Mouse (Mus musculus) heart, embryonic 14.5 days (tissue): Measurements from ENCODE around the gene Olfr872. TPM values are rescaled to one million over a fixed set of nuclear protein-coding genes. Genes with fewer than 3 reads are reported as not detected.
"Not testable (repeated sequence)": the region's sequence is repeated elsewhere in the genome, so short reads cannot be mapped to it uniquely, and the experiment has no call there.

Experiments
- ATAC-seq: fragments of 200-750 bp; cut with Nextera tagmentation; 2 replicates; pipeline ENCODE4 v1.8.0; 2017; ENCODE audit warnings: low read depth, moderate TSS enrichment; ENCODE audit not compliant: insufficient number of reproducible peaks, insufficient read depth, low FRiP score
- H3K27ac ChIP-seq, 2 experiments: fragments of 200-500 bp in 1 of 2; fragments of 300-500 bp in 1 of 2; sonication (generic) in 1 of 2; replicated peaks in 1 of 2; 2 replicates each; pipeline ENCODE4 v1.5.1; 2012 to 2014; ENCODE audit warnings: low read depth in 2 of 2, low read length in 2 of 2, control low read depth in 1 of 2, mild to moderate bottlenecking in 1 of 2, mixed read lengths in 1 of 2; ENCODE audit not compliant: control insufficient read depth in 1 of 2, insufficient read depth in 1 of 2
- H3K27me3 ChIP-seq: fragments of 300-500 bp; sonication (generic); 2 replicates; pipeline ENCODE4 v1.6.1; 2014; ENCODE audit warnings: mild to moderate bottlenecking, low read length, control low read depth; ENCODE audit not compliant: control insufficient read depth, insufficient read depth
- H3K36me3 ChIP-seq: fragments of 300-500 bp; sonication (generic); 2 replicates; pipeline ENCODE4 v1.6.1; 2014; ENCODE audit warnings: mild to moderate bottlenecking, control low read depth, low read length, mixed read lengths; ENCODE audit not compliant: control insufficient read depth, insufficient read depth
- H3K4me1 ChIP-seq, 2 experiments: fragments of 200-500 bp in 1 of 2; fragments of 300-500 bp in 1 of 2; sonication (generic) in 1 of 2; 2 replicates each; pipeline ENCODE4 v1.6.1; 2012 to 2014; ENCODE audit warnings: low read length in 2 of 2, control low read depth in 1 of 2, mixed read lengths in 1 of 2; ENCODE audit not compliant: control insufficient read depth in 2 of 2, insufficient read depth in 2 of 2
- H3K4me2 ChIP-seq: fragments of 300-500 bp; sonication (generic); 2 replicates; pipeline ENCODE4 v1.6.1; 2014; ENCODE audit warnings: mild to moderate bottlenecking, low read length
- H3K4me3 ChIP-seq, 2 experiments: fragments of 200-500 bp in 1 of 2; fragments of 300-500 bp in 1 of 2; sonication (generic) in 1 of 2; 2 replicates each; pipeline ENCODE4 v1.5.1; 2012 to 2014; ENCODE audit warnings: low read length in 2 of 2, mild to moderate bottlenecking in 2 of 2, control low read depth in 1 of 2, low read depth in 1 of 2, moderate library complexity in 1 of 2; ENCODE audit not compliant: control insufficient read depth in 1 of 2, insufficient read depth in 1 of 2
- H3K9ac ChIP-seq: fragments of 300-500 bp; sonication (generic); 2 replicates; pipeline ENCODE4 v1.6.1; 2014; ENCODE audit warnings: mild to moderate bottlenecking, low read length
- H3K9me3 ChIP-seq: fragments of 300-500 bp; sonication (generic); 2 replicates; pipeline ENCODE4 v1.6.1; 2016; ENCODE audit warnings: low read length, control low read depth; ENCODE audit not compliant: control insufficient read depth
- WGBS: fragments of 180-500 bp; shearing (Covaris S2); extraction: QIAGEN DNeasy Blood & Tissue Kit; methylation state at CpG from one replicate; pipeline ENCODE4 v1.1.7; 2014; 5-methylcytosine and 5-hydroxymethylcytosine counted together
- polyA plus RNA-seq: library from polyadenylated mRNA; unstranded; fragments of >200 nt; fragmentation: Nextera tagmentation; extraction: Ambion mirVana; gene quantifications from 2 replicates; pipeline ENCODE4 v1.2.1, GENCODE M21; 2014

Olfr872 gene
- polyA plus RNA-seq: not detected in 2 replicates

- Histone ChIP-seq H3K9me3 (no peaks in the 10 kb centered on the region; the same call in 1 of the 2 replicates), H3K9ac (no peak within 1 kb of the TSS), H3K4me3 (no peak within 1 kb of the TSS), H3K4me2 (no peak within 1 kb of the TSS), H3K36me3 (no peaks in the 10 kb centered on the region), H3K4me1 (no peaks in the 10 kb centered on the region), H3K27me3 (no peaks in the 10 kb centered on the region), H3K27ac (no peak within 1 kb of the TSS)
- ATAC-seq: no peak
These were observed at the start of gene Olfr872 for GRCm38 (mm10) chr9:20236819-20237218. TSS of gene Olfr872 (plus strand) at chr9:20237119.

DNA sequence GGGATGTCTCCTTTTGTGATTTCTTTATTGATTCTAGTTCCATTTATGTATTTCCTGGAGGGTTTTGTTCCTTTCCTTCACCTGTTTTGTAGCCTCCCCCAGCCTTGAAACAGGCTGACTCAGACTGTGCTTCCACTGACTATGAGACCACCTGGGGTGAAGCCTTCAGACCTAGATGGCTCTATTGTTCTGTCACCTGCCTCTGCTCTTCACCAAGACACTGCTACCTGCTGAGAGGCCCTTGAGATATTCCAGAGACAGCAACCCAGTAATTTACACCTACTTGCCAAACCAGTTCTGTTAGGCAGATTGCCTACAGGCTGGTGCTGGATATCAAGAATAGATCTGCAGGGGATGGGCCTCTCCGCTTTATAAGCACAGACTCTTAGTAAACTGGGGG lies 34.8 kb upstream of the Olfr872 start:
- Histone ChIP-seq H3K4me3 (no peak overlapping the region), H3K4me2 (no peak overlapping the region), H3K27ac (no peak overlapping the region), H3K4me1 (no peaks in the 10 kb centered on the region), H3K9me3 (peaks cover 9% of the 10 kb centered on the region; the same call in 1 of the 2 replicates), H3K9ac (no peak overlapping the region), H3K27me3 (no peaks in the 10 kb centered on the region), H3K36me3 (no peaks in the 10 kb centered on the region)
- 70% methylated on average over 1 of the region's 1 CpGs for WGBS
- no peak for ATAC-seq

DNA sequence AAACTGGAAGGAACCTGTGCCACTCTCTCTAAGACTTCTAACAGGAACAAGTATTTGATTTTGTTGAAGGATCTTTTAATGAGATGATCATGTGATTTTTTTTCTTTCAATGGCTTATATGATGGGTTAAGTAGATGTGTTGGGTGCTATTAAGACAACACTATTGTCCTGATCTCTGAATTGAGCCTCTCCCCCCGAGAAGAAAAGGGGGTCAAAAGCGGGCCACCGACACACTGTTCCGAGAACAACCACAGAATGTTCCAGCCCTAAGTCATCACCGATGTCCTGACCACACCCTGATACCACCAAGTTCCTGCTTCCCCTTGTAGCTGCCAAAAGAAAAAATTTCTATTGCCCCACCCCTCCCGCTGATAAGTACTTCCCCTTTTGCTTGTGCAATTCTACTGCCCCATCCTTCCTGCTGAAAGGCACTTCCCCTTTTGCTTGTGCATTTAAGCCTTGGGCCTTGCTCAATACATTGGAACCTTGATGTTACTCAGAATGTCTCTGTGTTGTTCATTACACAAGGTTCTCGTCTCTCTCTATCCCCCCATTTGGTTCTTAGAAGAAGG lies 33.4 kb upstream of the Olfr872 start:
- H3K27me3 ChIP-seq, H3K27ac ChIP-seq, H3K4me1 ChIP-seq, H3K9ac ChIP-seq, H3K9me3 ChIP-seq, H3K4me3 ChIP-seq, ATAC-seq, H3K36me3 ChIP-seq, H3K4me2 ChIP-seq: not testable (repeated sequence)
- 78% methylated on average over 7 of the region's 7 CpGs for WGBS

GRCm38 (mm10) chr9:20210812-20211211 lies 26.1 kb upstream of the Olfr872 start:
- Histone ChIP-seq H3K36me3 (no peaks in the 10 kb centered on the region), H3K4me1 (no peaks in the 10 kb centered on the region), H3K4me2 (no peak overlapping the region), H3K4me3 (no peak overlapping the region), H3K27ac (no peak overlapping the region), H3K27me3 (no peaks in the 10 kb centered on the region), H3K9ac (no peak overlapping the region), H3K9me3 (no peaks in the 10 kb centered on the region)
- no peak for ATAC-seq
- 40% methylated on average over 1 of the region's 1 CpGs for WGBS

DNA sequence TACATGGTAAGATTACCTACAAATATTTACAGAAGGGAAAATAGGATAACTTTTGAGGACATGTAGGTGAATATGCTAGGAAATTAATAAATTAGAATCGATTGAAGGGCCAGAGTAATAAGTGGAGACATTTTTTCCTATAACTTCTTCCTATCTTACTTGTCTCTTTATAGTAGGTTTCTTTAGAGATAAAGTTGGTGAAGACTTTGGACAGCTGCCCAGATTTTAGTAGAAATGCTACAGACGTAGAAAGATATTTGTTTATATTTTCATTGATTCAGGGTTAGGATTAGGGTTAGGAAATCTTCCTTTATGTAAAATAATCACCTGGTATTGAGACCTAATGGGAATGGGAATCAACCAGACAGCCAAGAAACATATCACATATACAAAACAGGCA lies 25.4 kb upstream of the Olfr872 start:
- Histone ChIP-seq H3K4me1 (no peaks in the 10 kb centered on the region), H3K9me3 (no peaks in the 10 kb centered on the region), H3K4me3 (no peak overlapping the region), H3K27ac (no peak overlapping the region), H3K9ac (no peak overlapping the region), H3K36me3 (no peaks in the 10 kb centered on the region), H3K4me2 (no peak overlapping the region), H3K27me3 (no peaks in the 10 kb centered on the region)
- ATAC-seq: no peak
- 47% methylated on average over 2 of the region's 2 CpGs for WGBS

GRCm38 (mm10) chr9:20211907-20212306 lies 25.0 kb upstream of the Olfr872 start, which contains the start of gene Olfr871:
TSS of gene Olfr871 (plus strand) at chr9:20212207.
- H3K4me3 ChIP-seq: no peak within 1 kb of the TSS
- no peaks in the 10 kb centered on the region for H3K4me1 ChIP-seq
- H3K27ac ChIP-seq: no peak within 1 kb of the TSS
- no peaks in the 10 kb centered on the region for H3K36me3 ChIP-seq
- ATAC-seq: no peak
- H3K9me3 ChIP-seq: no peaks in the 10 kb centered on the region
- H3K9ac ChIP-seq: no peak within 1 kb of the TSS
- no peaks in the 10 kb centered on the region for H3K27me3 ChIP-seq
- no peak within 1 kb of the TSS for H3K4me2 ChIP-seq

- no peak for ATAC-seq
- no peak overlapping the region for H3K4me3 ChIP-seq
- no peak overlapping the region for H3K4me2 ChIP-seq
- no peak overlapping the region for H3K9ac ChIP-seq
- H3K27ac ChIP-seq: no peak overlapping the region
- H3K36me3 ChIP-seq: no peaks in the 10 kb centered on the region
- no peaks in the 10 kb centered on the region for H3K4me1 ChIP-seq
- 59% methylated on average over 2 of the region's 2 CpGs for WGBS
- H3K9me3 ChIP-seq: no peaks in the 10 kb centered on the region; the same call in 1 of the 2 replicates
- no peaks in the 10 kb centered on the region for H3K27me3 ChIP-seq
These were observed 459 bp downstream of the Olfr872 start for GRCm38 (mm10) chr9:20237378-20237777.

GRCm38 (mm10) chr9:20282051-20282450 lies 45.1 kb downstream of the Olfr872 start, which contains the start of gene Olfr39:
TSS of gene Olfr39 (plus strand) at chr9:20282351.
- Histone ChIP-seq H3K27me3 (no peaks in the 10 kb centered on the region), H3K4me1 (no peaks in the 10 kb centered on the region), H3K9ac (no peak within 1 kb of the TSS), H3K27ac (no peak within 1 kb of the TSS), H3K36me3 (no peaks in the 10 kb centered on the region), H3K4me2 (no peak within 1 kb of the TSS), H3K9me3 (no peaks in the 10 kb centered on the region), H3K4me3 (no peak within 1 kb of the TSS)
- WGBS: 67% methylated on average over 1 of the region's 1 CpGs
- ATAC-seq: no peak
